Mouse (Mus musculus): Measurements from ENCODE around the gene Aldh1l1. TPM values are rescaled to one million over a fixed set of nuclear protein-coding genes. Genes with fewer than 3 reads are reported as not detected.

Gene Aldh1l1
- total and polyA plus RNA-seq, 2 experiments = 897 to 1,237 TPM

- 77% methylated on average over 3 of the region's 3 CpGs for WGBS
- H3K4me1 ChIP-seq (ENCODE audit: control insufficient read depth, insufficient read depth, low read length) = peaks cover 62% of the 10 kb centered on the region
Observed at GRCm38 (mm10) chr6:90472697-90473096, 13.5 kb upstream of the Aldh1l1 start.

GRCm38 (mm10) chr6:90473630-90474360, 12.4 kb upstream of the Aldh1l1 start:
- peak; percentile 60 for DNase-seq (ENCODE audit: extremely low read depth, low read depth, low spot score)
- Histone ChIP-seq H3K36me3 (ENCODE audit: control insufficient read depth, insufficient read depth, low read length) (peaks cover 20% of the 10 kb centered on the region), H3K27ac (replicated peaks; ENCODE audit: insufficient read depth, low read depth, low read length) (peak overlapping the region; percentile 12), H3K4me3 (ENCODE audit: insufficient read depth, low read depth, low read length) (no peak overlapping the region), H3K4me1 (ENCODE audit: control insufficient read depth, insufficient read depth, low read length) (peaks cover 62% of the 10 kb centered on the region), H3K27me3 (ENCODE audit: control insufficient read depth, insufficient read depth, low read length) (no peaks in the 10 kb centered on the region), H3K79me2 (ENCODE audit: control insufficient read depth, insufficient read depth, low read length) (peaks cover 15% of the 10 kb centered on the region; the same call in 1 of the 2 replicates), H3K9ac (ENCODE audit: low read depth, low read length) (0 out of 2 replicates have a peak overlapping the region, but pooled peaks have one; percentile 10)
- whole genome bisulfite sequencing = 72% methylated on average over 24 of the region's 24 CpGs
- no peak for TF ChIP-seq CTCF (IDR thresholded peaks at IDR 0.05; ENCODE audit: low read depth, low read length)
- no peak for TF ChIP-seq POLR2A (IDR thresholded peaks at IDR 0.05; ENCODE audit: extremely low read depth, insufficient read depth, low read length)

More at GRCm38 (mm10) chr6:90472697-90473096, 13.5 kb upstream of the Aldh1l1 start:
- H3K9ac ChIP-seq (ENCODE audit: low read depth, low read length) = peak overlapping the region; percentile 85
- peak; percentile 53 for DNase-seq (ENCODE audit: extremely low read depth, low read depth, low spot score)
- no peaks in the 10 kb centered on the region for H3K27me3 ChIP-seq (ENCODE audit: control insufficient read depth, insufficient read depth, low read length)
- peaks cover 30% of the 10 kb centered on the region for H3K36me3 ChIP-seq (ENCODE audit: control insufficient read depth, insufficient read depth, low read length)
- peak overlapping the region; percentile 99; the same call in 1 of the 2 replicates for H3K27ac ChIP-seq (replicated peaks; ENCODE audit: insufficient read depth, low read depth, low read length)
- no peak overlapping the region for H3K4me3 ChIP-seq (ENCODE audit: insufficient read depth, low read depth, low read length)
- no peak for TF ChIP-seq CTCF (IDR thresholded peaks at IDR 0.05; ENCODE audit: low read depth, low read length)
- no peak for TF ChIP-seq POLR2A (IDR thresholded peaks at IDR 0.05; ENCODE audit: extremely low read depth, insufficient read depth, low read length)
- peaks cover 26% of the 10 kb centered on the region for H3K79me2 ChIP-seq (ENCODE audit: control insufficient read depth, insufficient read depth, low read length)

DNA sequence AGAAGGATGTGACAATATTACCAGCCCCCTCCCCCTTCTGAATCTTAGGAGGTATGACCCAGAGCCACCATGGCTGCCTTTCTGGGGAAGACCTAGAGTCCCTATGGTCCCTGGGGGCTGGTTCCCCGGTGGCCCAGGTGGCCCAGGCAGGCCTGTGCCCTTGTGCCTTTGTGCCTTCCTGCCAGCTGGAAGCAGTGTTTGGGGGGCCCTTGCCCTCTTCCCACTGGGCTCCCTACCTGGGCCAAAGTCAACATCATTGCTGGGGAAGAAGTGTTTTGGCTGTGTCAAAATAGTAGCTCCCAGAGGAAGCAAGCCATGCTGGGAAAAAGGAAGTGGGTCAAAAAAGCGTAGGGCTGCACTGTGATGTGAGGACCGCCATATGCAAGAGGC, 11.9 kb upstream of the Aldh1l1 start:
- TF ChIP-seq CTCF (IDR thresholded peaks at IDR 0.05; ENCODE audit: low read depth, low read length) (no peak), POLR2A (IDR thresholded peaks at IDR 0.05; ENCODE audit: extremely low read depth, insufficient read depth, low read length) (no peak)
- Histone ChIP-seq H3K36me3 (ENCODE audit: control insufficient read depth, insufficient read depth, low read length) (peaks cover 18% of the 10 kb centered on the region; the same call in 1 of the 2 replicates), H3K9ac (ENCODE audit: low read depth, low read length) (no peak overlapping the region), H3K79me2 (ENCODE audit: control insufficient read depth, insufficient read depth, low read length) (peaks cover 10% of the 10 kb centered on the region; the same call in 1 of the 2 replicates), H3K27ac (replicated peaks; ENCODE audit: insufficient read depth, low read depth, low read length) (peak overlapping the region; percentile 4), H3K4me3 (ENCODE audit: insufficient read depth, low read depth, low read length) (no peak overlapping the region), H3K27me3 (ENCODE audit: control insufficient read depth, insufficient read depth, low read length) (no peaks in the 10 kb centered on the region), H3K4me1 (ENCODE audit: control insufficient read depth, insufficient read depth, low read length) (peaks cover 60% of the 10 kb centered on the region)
- no peak for DNase-seq (ENCODE audit: extremely low read depth, low read depth, low spot score)
- WGBS = 41% methylated on average over 3 of the region's 3 CpGs

DNA sequence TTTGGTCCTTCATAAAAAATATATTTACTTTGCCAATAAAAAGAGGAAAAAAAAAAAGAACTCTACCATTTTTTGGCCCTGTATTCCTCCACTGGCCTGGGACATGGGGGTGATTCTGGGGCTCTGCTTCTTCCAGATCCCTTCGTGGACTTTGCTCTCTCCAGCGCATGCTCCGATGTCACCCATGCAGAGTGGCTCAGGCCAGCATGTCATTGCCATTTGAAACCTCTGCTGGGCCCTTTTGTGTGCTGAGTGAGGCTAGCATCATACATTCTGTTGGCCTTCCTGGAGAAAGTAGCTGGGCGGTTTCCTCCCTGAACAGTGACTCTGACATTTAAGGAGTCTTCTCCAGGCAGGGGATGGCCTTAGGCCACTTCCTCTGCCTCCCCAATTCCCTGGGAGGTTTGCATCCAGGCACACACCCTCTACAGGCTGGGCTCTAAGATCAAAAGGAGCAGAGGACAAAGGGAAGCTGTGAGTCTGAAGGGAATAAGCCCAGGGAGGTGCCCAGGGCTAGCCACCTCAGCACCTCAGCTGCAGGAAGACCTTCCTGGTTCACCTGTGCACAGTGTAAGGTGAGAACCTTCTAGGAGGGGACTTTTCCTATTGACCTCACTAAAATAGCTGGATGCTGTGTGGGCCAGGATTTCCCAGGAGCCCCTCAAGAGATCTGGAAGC, 10.9 kb upstream of the Aldh1l1 start:
- peaks cover 51% of the 10 kb centered on the region for H3K4me1 ChIP-seq (ENCODE audit: control insufficient read depth, insufficient read depth, low read length)
- no peaks in the 10 kb centered on the region for H3K27me3 ChIP-seq (ENCODE audit: control insufficient read depth, insufficient read depth, low read length)
- 0 out of 2 replicates have a peak, but pooled peaks cover under 1% of the 10 kb centered on the region for H3K79me2 ChIP-seq (ENCODE audit: control insufficient read depth, insufficient read depth, low read length)
- peak overlapping the region; percentile 33; the same call in 1 of the 2 replicates for H3K9ac ChIP-seq (ENCODE audit: low read depth, low read length)
- H3K36me3 ChIP-seq (ENCODE audit: control insufficient read depth, insufficient read depth, low read length) = peaks cover 15% of the 10 kb centered on the region; the same call in 1 of the 2 replicates
- H3K4me3 ChIP-seq (ENCODE audit: insufficient read depth, low read depth, low read length) = no peak overlapping the region
- TF ChIP-seq POLR2A (IDR thresholded peaks at IDR 0.05; ENCODE audit: extremely low read depth, insufficient read depth, low read length) (no peak), CTCF (IDR thresholded peaks at IDR 0.05; ENCODE audit: low read depth, low read length) (no peak)
- peak overlapping the region; percentile 74 for H3K27ac ChIP-seq (replicated peaks; ENCODE audit: insufficient read depth, low read depth, low read length)
- WGBS = 35% methylated on average over 4 of the region's 4 CpGs
- DNase-seq (ENCODE audit: extremely low read depth, low read depth, low spot score) = peak; percentile 83

DNA sequence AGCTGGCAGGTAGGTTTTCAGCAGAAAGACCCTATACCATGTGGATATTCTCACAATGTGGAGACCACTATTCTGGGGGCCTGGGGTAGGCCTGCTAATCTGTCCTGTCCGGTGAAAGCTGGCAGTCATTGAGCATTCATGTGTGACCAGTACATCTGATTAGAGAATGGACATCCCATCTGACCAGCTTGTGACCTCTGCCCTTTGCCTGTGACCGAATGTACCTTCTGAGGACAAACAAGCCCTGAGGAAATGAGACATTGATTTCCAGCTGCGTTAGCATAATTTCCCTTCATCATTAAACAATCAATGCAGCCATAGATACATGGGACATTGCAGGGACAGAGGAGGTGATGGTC, 10.4 kb upstream of the Aldh1l1 start:
- Histone ChIP-seq H3K79me2 (ENCODE audit: control insufficient read depth, insufficient read depth, low read length) (no peaks in the 10 kb centered on the region), H3K27ac (replicated peaks; ENCODE audit: insufficient read depth, low read depth, low read length) (peak overlapping the region; percentile 74), H3K4me1 (ENCODE audit: control insufficient read depth, insufficient read depth, low read length) (peaks cover 46% of the 10 kb centered on the region), H3K36me3 (ENCODE audit: control insufficient read depth, insufficient read depth, low read length) (peaks cover 15% of the 10 kb centered on the region; the same call in 1 of the 2 replicates), H3K4me3 (ENCODE audit: insufficient read depth, low read depth, low read length) (no peak overlapping the region), H3K9ac (ENCODE audit: low read depth, low read length) (peak overlapping the region; percentile 35), H3K27me3 (ENCODE audit: control insufficient read depth, insufficient read depth, low read length) (no peaks in the 10 kb centered on the region)
- DNase-seq (ENCODE audit: extremely low read depth, low read depth, low spot score) = peak; percentile 98
- TF ChIP-seq CTCF (IDR thresholded peaks at IDR 0.05; ENCODE audit: low read depth, low read length) (no peak), POLR2A (IDR thresholded peaks at IDR 0.05; ENCODE audit: extremely low read depth, insufficient read depth, low read length) (no peak)
- 16% methylated on average over 3 of the region's 3 CpGs for WGBS

Measured in liver, adult 2 months (tissue).